Mouse (Mus musculus) layer of hippocampus, postnatal 14 days (tissue): ENCODE measurements at regions not wholly inside any gene's neighbourhood (a gene's known extent, or its start where the extent isn't known, plus 50 kb on each side); places are given as distances from the start of the nearest gene placed in this dataset.

ENCODE experiments used
- DNase-seq, 2 experiments: peaks; one replicate each; pipeline ENCODE4 v3.0.0; 2021 to 2022; ENCODE audit warnings: low spot score in 2 of 2, mixed read lengths in 1 of 2

GRCm38 (mm10) chr16:62681880-62682279 is 104.7 kb downstream of the Nsun3 start:
- no peak for DNase-seq

DNA sequence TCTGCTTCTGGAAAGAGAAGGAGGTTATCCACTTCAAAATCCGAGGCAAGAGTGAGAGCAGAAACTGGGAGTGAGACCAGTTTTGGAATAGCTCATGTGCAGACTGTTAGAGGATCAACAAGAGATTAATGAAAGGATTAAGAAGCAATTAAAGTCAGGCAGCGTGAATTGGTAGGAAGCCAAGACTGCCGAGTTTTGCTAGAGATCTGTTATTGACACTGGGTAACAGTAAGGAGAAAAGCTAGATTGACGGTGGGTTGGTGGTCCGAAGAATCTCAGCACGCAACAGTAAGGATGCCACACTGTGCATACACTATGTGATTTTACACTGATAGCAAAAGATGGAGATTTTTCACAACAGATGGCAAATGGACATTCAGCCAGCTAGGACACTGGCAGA is 109.8 kb downstream of the Nsun3 start:
- no peak for DNase-seq

DNA sequence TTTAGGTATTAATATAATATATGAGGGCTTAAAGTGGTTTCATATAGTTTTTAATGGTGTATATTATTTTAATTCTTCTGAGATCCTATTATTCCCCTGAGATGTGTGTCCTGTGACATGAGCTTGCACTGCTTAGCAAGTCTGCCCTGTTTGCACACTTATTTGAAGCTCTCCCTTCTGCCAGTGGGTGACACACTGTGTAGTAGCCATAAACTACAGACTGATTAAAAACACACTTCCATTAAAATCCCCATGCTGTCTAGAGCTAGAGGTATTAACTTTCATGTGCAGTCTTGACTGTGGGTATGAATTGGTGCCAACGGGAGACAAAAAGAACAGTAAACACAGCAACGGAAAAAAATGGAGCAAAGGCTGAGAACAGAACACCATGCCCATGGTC is 129.2 kb downstream of the Nsun3 start:
- no peak for DNase-seq

- no peak for DNase-seq
Measured at GRCm38 (mm10) chr16:62654436-62654835, 132.2 kb downstream of the Nsun3 start.

DNA sequence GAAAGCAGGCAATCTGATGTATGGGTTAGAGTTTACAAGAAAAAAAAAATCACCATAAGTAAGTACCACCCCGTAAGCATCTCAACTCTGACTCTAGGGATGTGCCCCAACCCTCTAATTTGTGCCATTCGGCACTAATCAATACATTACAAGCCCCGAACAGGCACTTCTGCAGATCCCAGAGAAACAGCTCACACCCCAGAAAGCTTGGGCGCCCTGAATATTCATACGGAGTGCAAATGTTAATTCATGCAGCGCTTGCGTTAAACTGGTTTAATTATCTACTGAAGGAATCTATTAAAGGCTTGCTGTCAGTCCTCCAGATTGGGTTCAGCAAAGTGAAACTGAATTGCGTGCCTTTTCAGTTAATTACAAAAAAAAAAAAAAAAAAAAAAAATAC is 132.8 kb downstream of the Nsun3 start:
- peak; percentile 37 to 42 for DNase-seq

DNA sequence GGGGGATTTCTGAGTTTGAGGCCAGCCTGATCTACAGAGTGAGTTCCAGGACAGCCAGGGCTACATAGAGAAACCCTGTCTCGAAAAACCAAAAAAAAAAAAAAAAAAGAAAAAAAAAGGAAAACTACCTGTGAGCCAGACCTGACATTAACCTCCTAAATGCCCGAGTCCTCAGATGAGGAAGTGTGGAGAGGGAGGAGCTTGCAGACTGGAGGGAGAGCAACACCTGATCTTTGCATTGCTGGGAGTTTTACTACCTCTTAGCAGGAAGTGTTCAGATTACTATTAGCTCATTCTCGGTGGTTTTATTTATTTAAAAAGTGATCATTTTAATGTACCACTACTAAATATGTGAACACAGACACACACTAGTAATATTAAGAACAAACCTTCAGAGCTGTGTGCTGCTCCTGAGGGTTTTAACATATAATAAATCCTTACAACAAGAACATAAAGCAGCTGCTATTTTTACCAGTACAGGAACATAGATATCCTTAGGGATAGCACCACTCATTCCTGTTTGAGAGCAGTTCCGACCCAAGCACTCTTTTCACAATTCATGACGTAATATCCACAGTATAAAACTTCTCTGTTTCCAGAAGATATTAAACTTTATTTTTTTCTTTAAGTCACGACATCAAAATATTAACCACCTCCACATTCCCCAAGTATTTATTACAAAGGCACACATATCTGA is 133.7 kb downstream of the Nsun3 start:
- no peak for DNase-seq

GRCm38 (mm10) chr16:62650856-62651255 is 135.8 kb downstream of the Nsun3 start:
- peak in 1 of 2 experiments; percentile 73 for DNase-seq

DNA sequence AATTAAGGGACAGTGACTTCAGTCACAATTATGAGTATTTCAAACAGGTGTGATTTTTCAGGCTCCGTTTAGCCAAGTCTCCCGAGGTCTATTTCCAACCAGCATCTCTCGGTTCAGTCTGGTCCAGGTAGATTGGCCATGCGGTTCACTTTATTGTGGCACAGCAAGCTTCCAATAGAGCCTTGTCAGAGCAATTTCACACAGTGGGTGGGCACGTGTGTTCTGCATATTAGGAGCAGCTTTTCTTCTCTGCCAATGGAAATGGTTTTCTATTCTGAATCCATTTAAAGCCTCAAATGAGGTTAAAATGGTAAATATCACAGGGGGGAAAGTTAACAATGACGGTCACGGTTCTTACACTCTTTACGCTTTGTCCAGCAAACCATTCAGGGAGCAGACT is 138.3 kb downstream of the Nsun3 start:
- DNase-seq, result no peak

- peak in 1 of 2 experiments; percentile 45 for DNase-seq
Measured at GRCm38 (mm10) chr16:62646113-62646512, 140.5 kb downstream of the Nsun3 start.

- DNase-seq, result peak in 1 of 2 experiments; percentile 33
Measured at GRCm38 (mm10) chr16:62642859-62643403, 143.7 kb downstream of the Nsun3 start.

DNA sequence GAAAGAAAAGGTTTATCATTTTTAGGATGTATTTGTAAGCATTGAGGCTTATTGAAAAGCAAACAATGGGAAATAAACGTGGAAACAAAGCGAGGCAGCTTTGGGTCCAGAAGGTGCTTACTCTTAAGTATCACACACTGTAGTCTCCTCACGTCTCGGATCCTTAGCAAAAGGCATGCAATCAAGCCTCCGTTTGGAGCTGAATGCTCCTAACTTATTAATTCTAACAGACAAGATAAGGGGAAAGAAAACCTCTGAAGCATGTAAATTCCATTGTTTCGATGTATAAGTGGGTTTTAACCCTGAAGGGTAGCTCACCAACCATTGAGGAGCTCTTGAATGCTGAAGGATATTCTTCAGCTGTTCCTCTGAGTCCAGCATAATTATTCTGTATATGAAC is 162.7 kb downstream of the Nsun3 start:
- DNase-seq, result no peak

GRCm38 (mm10) chr16:62610873-62611272 is 175.7 kb downstream of the Nsun3 start:
- no peak for DNase-seq

- DNase-seq, result no peak
Measured at GRCm38 (mm10) chr16:62608617-62609016, 178.0 kb downstream of the Nsun3 start.

- DNase-seq, result peak in 1 of 2 experiments; percentile 15
Measured at GRCm38 (mm10) chr16:62605920-62606319, 180.7 kb downstream of the Nsun3 start.

DNA sequence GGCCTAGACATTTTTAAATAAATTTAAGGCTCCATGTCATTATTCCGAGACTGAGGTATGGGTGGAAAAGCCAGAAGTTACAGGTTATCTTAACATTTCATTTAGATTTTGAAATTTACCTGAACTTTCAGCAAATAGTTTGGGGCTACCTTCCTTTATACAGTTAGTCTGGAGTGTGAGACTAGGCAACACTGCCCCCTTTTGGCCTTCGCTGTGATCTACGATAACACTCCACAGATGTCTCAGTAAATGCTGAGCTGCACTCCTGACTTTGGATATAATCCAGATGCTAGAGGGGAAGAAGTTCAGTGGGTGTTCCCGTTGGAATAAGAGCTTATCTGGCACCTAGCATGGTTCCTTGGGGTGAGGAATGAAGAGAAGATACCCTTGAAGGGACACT is 224.6 kb downstream of the Nsun3 start:
- DNase-seq, result peak in 1 of 2 experiments; percentile 52

DNA sequence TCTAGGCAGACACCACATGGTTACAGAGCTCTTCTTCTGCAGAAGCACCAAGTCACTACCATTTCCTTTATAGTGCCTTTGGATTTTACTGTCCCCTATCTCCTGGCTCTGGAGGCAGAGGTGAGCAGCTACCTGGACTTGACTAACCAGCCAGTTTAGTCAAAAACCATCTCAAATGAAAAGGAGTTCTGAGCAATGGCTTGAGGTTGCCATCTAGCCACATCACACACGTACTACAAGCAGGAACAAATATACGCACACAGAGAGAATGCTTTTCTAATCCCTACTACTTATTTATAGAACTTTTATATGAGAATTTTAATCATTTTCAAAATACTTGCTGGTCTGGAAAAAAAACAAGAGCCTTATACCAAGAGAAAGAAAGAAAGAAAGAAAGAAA is 243.5 kb downstream of the Nsun3 start:
- DNase-seq, result no peak

DNA sequence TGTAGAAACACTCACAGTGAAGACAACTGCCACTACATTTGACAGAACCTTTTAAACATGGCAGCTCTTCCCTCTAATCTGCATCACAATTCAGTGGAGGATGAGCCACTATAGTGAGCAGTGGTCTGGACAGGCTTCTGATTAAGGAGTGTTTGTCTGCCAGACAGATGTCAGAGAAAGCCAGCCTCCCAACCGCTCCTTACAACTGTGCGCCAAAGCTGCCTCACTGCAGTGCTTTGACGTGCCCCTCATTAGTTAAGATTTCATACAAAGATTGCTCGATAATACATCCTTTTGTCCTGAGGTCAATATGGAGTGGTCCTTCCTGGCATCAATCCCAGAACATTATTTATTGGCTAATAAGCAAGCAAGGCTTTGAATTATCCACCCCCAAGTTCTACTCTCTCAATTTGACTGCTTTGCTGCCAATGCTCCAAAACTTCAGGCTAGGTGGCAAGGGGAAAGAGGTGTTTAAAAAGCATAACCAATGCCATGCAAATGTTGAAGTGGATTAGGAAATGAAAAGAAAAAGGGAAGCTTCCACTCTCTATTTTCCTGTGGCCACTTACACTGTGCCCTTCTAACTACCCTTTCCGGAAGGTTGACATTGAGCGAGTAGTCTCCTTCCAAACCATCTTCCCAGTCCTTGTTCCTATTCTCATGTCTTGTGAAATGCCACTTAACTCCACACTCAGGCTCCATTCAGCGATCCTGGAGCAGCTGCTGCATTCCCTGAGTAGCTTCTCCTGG is 248.7 kb downstream of the Nsun3 start:
- no peak for DNase-seq

DNA sequence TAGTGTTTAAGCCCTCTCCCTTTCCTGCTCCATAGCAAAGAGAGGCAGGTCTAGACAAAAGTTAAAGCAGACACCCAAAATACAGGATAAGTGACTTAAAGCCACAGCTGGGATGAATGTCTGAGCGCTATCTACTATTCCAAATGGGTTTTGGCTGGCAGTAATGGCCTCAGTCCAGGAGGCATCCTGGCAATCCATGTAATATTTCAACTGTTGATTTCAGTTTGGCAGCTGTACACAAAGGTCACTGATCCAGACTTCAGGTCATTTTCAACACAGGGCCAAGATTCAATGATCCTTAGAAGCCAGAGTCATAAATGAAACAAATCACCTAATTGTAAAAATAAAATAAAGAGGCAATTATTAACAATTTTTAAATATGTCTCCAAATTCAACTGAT is 277.3 kb downstream of the Nsun3 start:
- no peak for DNase-seq

DNA sequence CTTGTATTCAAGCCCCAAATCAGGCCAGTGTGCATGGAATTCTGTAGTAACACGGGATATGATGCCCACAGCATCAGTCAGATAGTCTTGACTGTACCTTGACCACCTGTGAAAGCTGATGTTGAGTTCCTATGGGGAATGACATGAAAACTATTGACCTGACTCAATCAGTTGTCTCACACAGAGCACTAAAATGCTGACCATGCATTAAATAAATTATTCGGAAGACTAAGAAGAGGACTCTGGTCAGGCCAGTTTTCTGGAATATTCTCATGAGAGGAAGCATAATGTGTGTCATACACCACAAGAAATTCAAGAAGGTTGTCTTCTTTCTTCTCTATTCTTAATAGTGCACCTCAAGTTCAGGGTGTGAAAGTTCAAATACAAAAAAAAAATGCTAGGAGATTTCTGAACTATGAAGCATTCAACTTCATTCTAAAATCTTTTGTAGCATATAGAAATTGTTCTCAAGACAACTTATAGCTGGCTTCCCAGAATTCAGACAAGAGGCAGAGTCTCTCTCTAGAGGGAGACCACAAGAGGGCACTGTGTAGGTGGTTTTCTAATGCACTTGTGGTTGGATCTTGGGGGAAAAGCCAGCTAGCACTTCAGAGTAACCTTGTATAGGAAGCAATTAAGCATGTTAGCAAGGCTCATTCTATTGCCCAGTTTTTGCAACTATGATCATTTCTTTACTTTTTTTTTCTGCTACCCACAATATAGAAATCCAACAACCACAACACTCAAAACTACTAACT is 279.7 kb downstream of the Nsun3 start:
- peak in 1 of 2 experiments; percentile 67 for DNase-seq

DNA sequence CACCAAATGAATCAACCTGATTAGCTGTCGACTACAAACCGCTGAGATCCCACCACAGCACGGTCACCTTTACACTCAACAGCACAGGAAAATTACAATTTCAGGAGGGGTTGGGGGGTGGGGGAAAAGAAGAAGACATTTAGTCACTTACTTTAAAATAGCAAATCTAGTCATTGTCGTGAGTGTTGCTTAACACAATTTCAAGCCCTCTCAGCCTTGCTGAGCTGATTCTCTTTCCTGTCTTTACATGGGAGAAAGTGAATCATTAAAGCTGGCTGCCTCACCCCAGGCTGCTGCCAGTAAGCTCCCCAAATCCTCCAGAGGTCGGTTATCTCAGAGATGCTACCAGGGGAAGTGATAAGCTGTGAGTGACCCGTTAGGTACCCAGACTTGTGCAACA is 285.7 kb downstream of the Nsun3 start:
- DNase-seq, result no peak

DNA sequence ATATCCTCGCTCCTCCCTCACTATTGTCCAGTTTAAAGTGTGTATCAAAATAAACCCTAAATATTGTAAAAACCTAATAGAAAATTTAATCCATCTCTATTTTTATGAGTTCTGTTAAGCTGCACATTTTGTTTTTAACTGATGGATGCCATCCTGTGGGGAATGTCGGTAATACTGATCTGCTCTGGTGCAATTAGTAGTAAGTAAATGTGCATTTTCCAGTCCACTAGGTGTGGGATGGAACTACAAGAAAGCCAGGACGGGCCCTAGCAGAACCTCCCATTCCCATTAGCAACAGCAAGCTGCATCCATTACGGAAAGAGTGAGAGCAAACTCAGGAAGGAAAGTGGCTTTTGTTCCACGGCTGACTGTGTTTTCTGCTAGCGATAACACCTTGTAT is 286.3 kb downstream of the Nsun3 start:
- DNase-seq, result peak; percentile 46 to 63

- no peak for DNase-seq
Measured at GRCm38 (mm10) chr16:62498761-62499160, 287.9 kb downstream of the Nsun3 start.
